Mouse (Mus musculus) effector memory CD4-positive, alpha-beta T cell, adult 7 months (primary cell): Measurements from ENCODE around the gene Tmem121b. TPM values are rescaled to one million over a fixed set of nuclear protein-coding genes. Genes with fewer than 3 reads are reported as not detected.

Experiments
- polyA plus RNA-seq: library from polyadenylated mRNA; unstranded; fragments of 100-300 nt; shearing (Covaris generic); gene quantifications from one replicate; pipeline ENCODE4 v1.2.1, GENCODE M21; 2017

The Tmem121b gene
- 0.46 TPM for polyA plus RNA-seq

DNA sequence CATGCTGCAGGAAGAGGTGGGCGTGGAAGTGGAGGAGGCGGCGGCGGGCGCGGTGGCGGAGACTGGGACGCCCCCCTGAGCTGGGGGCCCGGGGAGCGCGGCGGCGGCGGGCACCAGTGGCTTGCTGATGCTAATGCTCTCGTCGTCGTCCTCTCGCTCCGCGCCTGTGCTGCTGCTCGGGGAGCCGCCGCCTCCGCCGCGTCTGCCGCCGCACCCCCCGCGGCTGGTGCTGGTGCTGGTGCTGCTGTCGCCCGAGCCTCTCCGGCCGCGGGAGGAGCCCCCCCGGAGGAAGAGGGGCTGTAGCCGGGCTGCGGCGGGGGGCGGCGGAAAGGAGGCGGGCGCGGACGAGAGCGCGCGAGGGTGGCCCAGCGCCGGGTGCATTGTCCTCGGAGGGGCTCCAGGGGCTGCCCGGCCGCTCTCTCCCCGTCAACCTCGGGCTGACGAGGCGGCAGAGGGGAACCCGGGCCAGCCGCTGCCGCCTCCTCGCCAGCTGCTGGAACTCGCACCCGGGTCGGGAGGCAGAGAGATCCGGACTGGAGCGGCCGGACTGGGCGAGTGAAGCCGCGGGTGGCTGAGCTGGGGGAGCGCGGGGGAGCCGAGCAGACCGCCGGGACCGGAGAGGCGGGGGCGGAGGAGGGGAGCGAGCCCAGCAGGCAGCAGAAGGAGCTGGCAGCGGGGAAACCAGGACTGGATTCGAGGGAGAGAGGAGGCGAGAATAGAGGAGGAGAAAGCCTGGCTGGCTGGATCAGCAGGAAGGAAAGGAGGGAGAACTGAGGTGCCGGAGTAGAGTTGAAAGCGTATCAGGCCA is at the start of gene Tmem121b:
Gene Tmem121b, minus strand, starts transcription at position 434 of the 808 bp plus-strand sequence.

DNA sequence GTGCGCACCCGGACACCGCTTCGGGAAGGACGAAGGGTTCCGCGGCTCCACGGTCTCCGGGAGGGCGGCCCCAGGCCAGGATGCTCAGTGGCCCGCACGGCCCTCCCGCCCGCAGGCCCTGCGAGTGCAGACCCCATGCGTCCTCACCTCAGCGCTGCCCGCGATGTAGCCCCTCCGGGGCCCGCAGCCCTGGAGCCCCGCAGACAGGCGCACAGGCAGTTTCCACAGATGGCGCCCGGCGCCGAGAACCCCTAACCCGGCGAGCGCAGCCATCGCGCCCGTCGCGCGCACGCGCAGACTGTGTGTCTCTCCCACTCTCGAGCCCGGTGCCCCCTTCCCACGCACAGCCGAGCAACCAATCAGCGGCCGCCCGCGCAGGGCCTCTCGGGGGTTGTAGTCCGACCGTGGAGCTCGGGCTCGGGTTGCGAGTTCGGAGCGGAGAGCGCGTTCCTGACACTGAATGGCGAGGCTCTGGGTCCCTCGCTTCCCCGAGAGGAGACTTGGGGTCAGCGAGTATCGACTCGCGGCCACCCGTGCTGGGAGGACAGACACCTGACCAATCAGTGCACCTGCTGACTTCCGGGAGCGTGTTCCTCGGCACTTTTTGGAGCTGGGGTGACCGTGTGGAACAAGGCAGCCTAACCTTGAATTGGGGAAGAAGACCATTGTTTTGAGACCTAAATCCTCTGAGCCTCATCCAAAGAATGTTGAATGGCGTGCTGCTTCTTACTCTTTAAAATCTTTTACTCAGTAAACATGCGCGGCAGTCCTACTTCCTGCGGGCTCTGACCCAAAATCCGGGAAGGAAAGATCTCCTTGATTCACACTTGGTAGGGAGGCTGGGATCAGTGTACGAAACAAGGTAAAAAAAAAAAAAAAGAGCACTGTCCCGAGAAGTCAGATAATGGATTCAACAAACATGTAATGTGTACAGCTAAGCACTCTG is 37.7 kb upstream of the Tmem121b start, which contains the start of gene Hdhd5:
Gene Hdhd5, minus strand, starts transcription at position 300 of the 946 bp plus-strand sequence.

GRCm38 (mm10) chr6:120463086-120463871 is 30.3 kb downstream of the Tmem121b start, which contains the start of gene Il17ra:
Gene Il17ra (plus strand): TSS chr6:120463247.

Other genes starting within 250 kb of the Tmem121b start
- gene D330020A13Rik, start 199.4 kb downstream of the Tmem121b start, polyA plus RNA-seq = not detected
- not detected for gene B4galnt3, start 199.2 kb downstream of the Tmem121b start, polyA plus RNA-seq
- gene Kdm5a, start 129.7 kb downstream of the Tmem121b start, polyA plus RNA-seq = 140 TPM
- 6.9 TPM for gene Ccdc77, start 129.4 kb downstream of the Tmem121b start, polyA plus RNA-seq
- gene Il17ra, start 30.6 kb downstream of the Tmem121b start, polyA plus RNA-seq = 184 TPM
- 116 TPM for gene Hdhd5, start 37.5 kb upstream of the Tmem121b start, polyA plus RNA-seq
- gene Cecr2, start 172.6 kb upstream of the Tmem121b start, polyA plus RNA-seq = 0.77 TPM